Mouse (Mus musculus) CH12.LX (cell line): ENCODE results near the gene Slx1b. TPM values are rescaled to one million over a fixed set of nuclear protein-coding genes. Genes with fewer than 3 reads are reported as not detected.
"Not testable (repeated sequence)": the region's sequence is repeated elsewhere in the genome, so short reads cannot be mapped to it uniquely, and the experiment has no call there.

Experiments
- DNase-seq: peaks from one replicate; pipeline ENCODE4 v3.0.0-alpha.2; 2013; ENCODE audit errors: extremely low read depth
- H3K27ac ChIP-seq: 2 replicates; pipeline ENCODE4 v1.5.1; 2012; ENCODE audit warnings: low read depth, mild to moderate bottlenecking, control low read depth, moderate library complexity; ENCODE audit not compliant: insufficient read depth
- H3K27me3 ChIP-seq: replicated peaks from 2 replicates; pipeline ENCODE3; 2012; ENCODE audit warnings: inconsistent platforms
- H3K36me3 ChIP-seq, 2 experiments: replicated peaks in 1 of 2; 2 replicates each; pipeline versions ENCODE3 to v1.6.1; 2012; ENCODE audit warnings: inconsistent platforms in 1 of 2, low read length in 1 of 2, mild to moderate bottlenecking in 1 of 2, mixed read lengths in 1 of 2, moderate library complexity in 1 of 2; ENCODE audit not compliant: control insufficient read depth in 1 of 2, insufficient read depth in 1 of 2
- H3K4me1 ChIP-seq, 2 experiments: 2 replicates each; pipeline ENCODE4 v1.6.1; 2012; ENCODE audit warnings: inconsistent platforms in 1 of 2, moderate library complexity in 1 of 2; ENCODE audit not compliant: insufficient read depth in 2 of 2, control insufficient read depth in 1 of 2
- H3K4me2 ChIP-seq: 2 replicates; pipeline ENCODE4 v1.6.1; 2012; ENCODE audit warnings: low read depth, mild to moderate bottlenecking, control low read depth; ENCODE audit not compliant: poor library complexity, insufficient read depth, severe bottlenecking
- H3K4me3 ChIP-seq, 3 experiments: fragments of 150-350 bp in 1 of 3; sonication (generic) in 1 of 3; replicated peaks in 1 of 3; 2 replicates each; pipeline versions ENCODE3 to v1.5.1; 2011 to 2012; ENCODE audit warnings: low read depth in 2 of 3, low read length in 2 of 3, mild to moderate bottlenecking in 2 of 3, moderate library complexity in 2 of 3, control low read depth in 1 of 3, improper control_type of control experiment in 1 of 3, inconsistent platforms in 1 of 3, mixed read lengths in 1 of 3; ENCODE audit not compliant: poor library complexity in 1 of 3
- H3K79me2 ChIP-seq: replicated peaks from 2 replicates; pipeline ENCODE4 v1.6.1; 2012; ENCODE audit warnings: mild to moderate bottlenecking, moderate library complexity; ENCODE audit not compliant: control insufficient read depth, poor library complexity, insufficient read depth, severe bottlenecking; ENCODE audit errors: extremely low read depth
- H3K9ac ChIP-seq: 2 replicates; pipeline ENCODE4 v1.6.1; 2012; ENCODE audit warnings: low read depth, mild to moderate bottlenecking, control low read depth, moderate library complexity; ENCODE audit not compliant: insufficient read depth
- H3K9me3 ChIP-seq: replicated peaks from 2 replicates; pipeline ENCODE3; 2012; ENCODE audit warnings: low read length, inconsistent platforms, mixed read lengths
- CTCF ChIP-seq, 2 experiments: IDR thresholded peaks in 1 of 2; conservative IDR thresholded peaks in 1 of 2; 2 replicates each; pipeline ENCODE4 v1.5.1; 2011 to 2012; ENCODE audit warnings: low read depth in 2 of 2, low read length in 2 of 2, improper control_type of control experiment in 1 of 2, inconsistent platforms in 1 of 2, mild to moderate bottlenecking in 1 of 2, moderate library complexity in 1 of 2
- ELF1 ChIP-seq: IDR thresholded peaks from 2 replicates; pipeline ENCODE4 v1.6.1; 2014; ENCODE audit warnings: low read depth, mild to moderate bottlenecking, inconsistent platforms, low read length, improper control_type of control experiment
- IRF4 ChIP-seq: IDR thresholded peaks from 2 replicates; pipeline ENCODE4 v1.6.1; 2014; ENCODE audit warnings: low read depth, mild to moderate bottlenecking, inconsistent platforms, low read length, improper control_type of control experiment
- MAFK ChIP-seq: IDR thresholded peaks from 2 replicates; pipeline ENCODE4 v1.6.1; 2011; ENCODE audit warnings: low read length, improper control_type of control experiment; ENCODE audit not compliant: insufficient replicate concordance
- MYC ChIP-seq: IDR thresholded peaks from 2 replicates; pipeline ENCODE4 v1.6.1; 2011; ENCODE audit warnings: low read depth, mild to moderate bottlenecking, improper control_type of control experiment, low read length
- RAD21 ChIP-seq: IDR thresholded peaks from 2 replicates; pipeline ENCODE4 v1.6.1; 2011; ENCODE audit warnings: low read depth, mild to moderate bottlenecking, low read length, improper control_type of control experiment, moderate library complexity
- SMC3 ChIP-seq: IDR thresholded peaks from 2 replicates; pipeline ENCODE4 v1.6.1; 2011; ENCODE audit warnings: low read depth, low read length, improper control_type of control experiment
- TBP ChIP-seq: conservative IDR thresholded peaks from 2 replicates; pipeline ENCODE4 v1.6.1; 2011; ENCODE audit warnings: low read depth, low read length, improper control_type of control experiment
- ZMIZ1 ChIP-seq: IDR thresholded peaks from 2 replicates; pipeline ENCODE4 v1.6.1; 2012; ENCODE audit warnings: low read depth, mild to moderate bottlenecking, inconsistent platforms, low read length, improper control_type of control experiment
- dilution Hi-C: fragments of 300-500 bp; cut with MboI; formaldehyde crosslinking; loops from 2 replicates; pipeline ENCODE4 v1.14.3; 2020; ENCODE audit warnings: low sequenced_read_pairs; ENCODE audit not compliant: extremely low pct_unique_long_range_greater_than_20kb, extremely low pct_ligation_motif_present
- in situ Hi-C: fragments of 300-500 bp; cut with MboI; formaldehyde crosslinking; loops from 3 replicates; pipeline ENCODE4 v1.14.3; 2019; ENCODE audit warnings: low sequenced_read_pairs, low pct_ligation_motif_present, low pct_unique_long_range_greater_than_20kb, mixed read lengths
- polyA plus RNA-seq: library from polyadenylated mRNA; unstranded; fragments of >175 nt; gene quantifications from 2 replicates; pipeline ENCODE4 v1.2.1, GENCODE M21; 2012; ENCODE audit warnings: low read depth; ENCODE audit not compliant: insufficient read length
- total RNA-seq, 2 experiments: library from RNA; depleted of rRNA; stranded (reverse); fragments of 300-350 nt in 1 of 2; fragments of >200 nt in 1 of 2; gene quantifications; 2 replicates each; pipeline ENCODE4 v1.2.3; 2012 to 2014

The Slx1b gene
- total and polyA plus RNA-seq, 3 experiments, result 4.7 to 8.3 (median 5.6) TPM

DNA sequence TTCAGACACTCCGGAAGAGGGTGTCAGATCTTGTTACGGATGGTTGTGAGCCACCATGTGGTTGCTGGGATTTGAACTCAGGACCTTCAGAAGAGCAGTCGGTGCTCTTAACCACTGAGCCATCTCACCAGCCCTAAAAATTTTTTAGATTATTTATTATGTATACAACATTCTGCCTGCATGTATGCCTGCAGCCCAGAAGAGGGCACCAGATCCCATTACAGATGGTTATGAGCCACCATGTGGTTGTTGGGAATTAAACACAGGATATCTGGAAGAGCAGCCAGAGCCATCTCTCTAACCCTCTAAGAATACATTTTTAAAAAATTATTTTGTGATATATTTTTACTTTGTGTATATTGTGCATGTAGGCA, 52.4 kb downstream of the Slx1b start:
- peaks cover 13 to 43% of the 10 kb centered on the region in 2 experiments for H3K4me1 ChIP-seq
- H3K79me2 ChIP-seq, H3K9me3 ChIP-seq, H3K4me2 ChIP-seq, H3K27ac ChIP-seq: not testable (repeated sequence)
- in situ Hi-C loops, result loop anchor here (5.0 to 10.0 kb wide), 2 partner anchors 49 to 472 kb away; no protein-coding TSS in a partner anchor
- TF ChIP-seq IRF4 (0 out of 2 replicates have a peak, but pooled peaks have one; percentile 17), MAFK (0 out of 2 replicates have a peak, but pooled peaks have one; percentile 29), SMC3 (peak; percentile 48), CTCF (conservative IDR thresholded peaks at IDR 0.05 in 1 of 2, IDR thresholded peaks at IDR 0.05 in 1 of 2; ENCODE audit: low read depth in 2 of 2, low read length in 2 of 2) (peak in 1 of 2 experiments; percentile 76; a peak in 2 of 4 replicates), MYC (peak; percentile 82), TBP (peak; percentile 95), RAD21 (peak; percentile 38)
- TF ChIP-seq, all 38 proteins: peak for 7; not testable (repeated sequence) for 31
- H3K36me3 ChIP-seq, H3K4me3 ChIP-seq, H3K27me3 ChIP-seq, H3K9ac ChIP-seq, dilution Hi-C loops: not testable (repeated sequence)
- peak; percentile 51 for DNase-seq

DNA sequence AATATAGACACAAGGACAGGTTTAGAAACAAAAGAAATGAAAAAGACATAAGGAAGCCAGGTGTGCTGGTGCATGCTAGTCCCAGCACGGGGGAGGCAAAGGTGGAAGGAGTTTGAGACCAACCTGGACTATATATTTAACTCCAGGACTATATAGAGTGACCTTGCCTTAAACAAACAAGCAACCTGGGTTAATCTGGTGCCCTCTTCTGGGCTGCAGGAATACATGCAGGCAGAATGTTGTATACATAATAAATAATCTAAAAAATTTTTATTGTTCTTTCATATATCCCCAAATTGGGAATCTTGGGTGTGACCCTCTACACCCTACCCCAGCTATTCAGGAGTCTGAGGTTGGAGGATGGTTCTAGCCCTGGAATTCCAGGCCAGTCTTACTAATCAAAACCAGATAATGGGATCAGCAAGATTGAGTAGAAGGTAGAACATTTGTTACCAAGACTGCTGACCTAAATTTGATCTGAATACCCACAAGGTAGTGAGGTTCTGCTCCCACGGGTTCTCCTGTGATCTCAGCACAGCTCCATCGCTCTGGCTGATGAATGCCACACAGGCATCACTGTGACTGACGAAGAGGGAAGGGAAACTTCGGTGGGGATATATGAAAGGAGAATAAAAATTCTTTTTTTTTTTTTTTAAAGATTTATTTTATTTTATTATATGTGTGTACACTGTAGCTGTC, 52.9 kb downstream of the Slx1b start:
- TF ChIP-seq CTCF (conservative IDR thresholded peaks at IDR 0.05 in 1 of 2, IDR thresholded peaks at IDR 0.05 in 1 of 2; ENCODE audit: low read depth in 2 of 2, low read length in 2 of 2), result peak in 1 of 2 experiments; percentile 49; a peak in 3 of 4 replicates
- TF ChIP-seq ZMIZ1, result no peak
- TF ChIP-seq ELF1, result peak; percentile 58; the same call in 1 of the 2 replicates
- Histone ChIP-seq H3K4me1 (peaks cover 13 to 41% of the 10 kb centered on the region in 2 experiments), H3K27me3 (no peaks in the 10 kb centered on the region), H3K9me3 (no peaks in the 10 kb centered on the region), H3K36me3 (no peaks in the 10 kb centered on the region), H3K27ac (no peak overlapping the region), H3K4me3 (no peak overlapping the region), H3K9ac (peak overlapping the region; percentile 24; the same call in 1 of the 2 replicates), H3K79me2 (no peaks in the 10 kb centered on the region), H3K4me2 (no peak overlapping the region)
- in situ Hi-C loops (loop anchor here (5.0 to 10.0 kb wide), 2 partner anchors 50 to 472 kb away; no protein-coding TSS in a partner anchor), dilution Hi-C loops (no loop called here)
- DNase-seq, result no peak

Other genes starting within 250 kb of the Slx1b start
Only the 20 nearest of the 26 such genes appear.
- 246 and 276 TPM in 2 replicates for gene Eif3c, start 129.4 kb downstream of the Slx1b start, total RNA-seq (2012; rRNA removed)
- 194 and 202 TPM in 2 replicates for gene Eif3c, start 129.4 kb downstream of the Slx1b start, total RNA-seq (2014; rRNA removed)
- gene Eif3c, start 129.4 kb downstream of the Slx1b start, polyA plus RNA-seq, result 330 and 348 TPM in 2 replicates
- 1.3 and 1.8 TPM in 2 replicates for gene Apobr, start 110.8 kb downstream of the Slx1b start, total RNA-seq (2012; rRNA removed)
- gene Apobr, start 110.8 kb downstream of the Slx1b start, total RNA-seq (2014; rRNA removed), result 1.5 and 1.6 TPM in 2 replicates
- 9.7 and 10.1 TPM in 2 replicates for gene Apobr, start 110.8 kb downstream of the Slx1b start, polyA plus RNA-seq
- 20.7 and 21.9 TPM in 2 replicates for gene Cln3, start 110.0 kb downstream of the Slx1b start, total RNA-seq (2012; rRNA removed)
- gene Cln3, start 110.0 kb downstream of the Slx1b start, total RNA-seq (2014; rRNA removed), result 19.1 and 19.2 TPM in 2 replicates
- 46.2 and 47.2 TPM in 2 replicates for gene Cln3, start 110.0 kb downstream of the Slx1b start, polyA plus RNA-seq
- not detected in 2 replicates for gene Il27, start 100.8 kb downstream of the Slx1b start, total RNA-seq (2012; rRNA removed)
- not detected in 2 replicates for gene Il27, start 100.8 kb downstream of the Slx1b start, total RNA-seq (2014; rRNA removed)
- 0.31 TPM in 1 of 2 replicates, not detected in the other for gene Il27, start 100.8 kb downstream of the Slx1b start, polyA plus RNA-seq
- gene Nupr1, start 64.9 kb downstream of the Slx1b start, total RNA-seq (2012; rRNA removed), result 4.9 and 13.9 TPM in 2 replicates
- 5.5 and 6.4 TPM in 2 replicates for gene Nupr1, start 64.9 kb downstream of the Slx1b start, total RNA-seq (2014; rRNA removed)
- gene Nupr1, start 64.9 kb downstream of the Slx1b start, polyA plus RNA-seq, result 12.5 and 13.5 TPM in 2 replicates
- 45.9 and 55.6 TPM in 2 replicates for gene Sgf29, start 46.5 kb downstream of the Slx1b start, total RNA-seq (2012; rRNA removed)
- 20.5 and 31.7 TPM in 2 replicates for gene Sgf29, start 46.5 kb downstream of the Slx1b start, total RNA-seq (2014; rRNA removed)
- 70.0 and 71.7 TPM in 2 replicates for gene Sgf29, start 46.5 kb downstream of the Slx1b start, polyA plus RNA-seq
- gene Sult1a1, start 19.4 kb downstream of the Slx1b start, total RNA-seq (2012; rRNA removed), result 0.17 and 0.34 TPM in 2 replicates
- 0.80 and 0.87 TPM in 2 replicates for gene Sult1a1, start 19.4 kb downstream of the Slx1b start, total RNA-seq (2014; rRNA removed)
- gene Sult1a1, start 19.4 kb downstream of the Slx1b start, polyA plus RNA-seq, result 0.87 and 1.4 TPM in 2 replicates
- gene Bola2, start 383 bp downstream of the Slx1b start, total RNA-seq (2012; rRNA removed), result 136 and 155 TPM in 2 replicates
- gene Bola2, start 383 bp downstream of the Slx1b start, total RNA-seq (2014; rRNA removed), result 60.4 and 72.8 TPM in 2 replicates
- gene Bola2, start 383 bp downstream of the Slx1b start, polyA plus RNA-seq, result 341 and 353 TPM in 2 replicates
- 287 and 312 TPM in 2 replicates for gene Coro1a, start 12.0 kb upstream of the Slx1b start, total RNA-seq (2012; rRNA removed)
- 349 and 371 TPM in 2 replicates for gene Coro1a, start 12.0 kb upstream of the Slx1b start, total RNA-seq (2014; rRNA removed)
- 203 and 228 TPM in 2 replicates for gene Coro1a, start 12.0 kb upstream of the Slx1b start, polyA plus RNA-seq
- gene Mapk3, start 63.8 kb upstream of the Slx1b start, total RNA-seq (2012; rRNA removed), result 13.2 and 25.3 TPM in 2 replicates
- 20.3 and 22.4 TPM in 2 replicates for gene Mapk3, start 63.8 kb upstream of the Slx1b start, total RNA-seq (2014; rRNA removed)
- 38.9 and 48.5 TPM in 2 replicates for gene Mapk3, start 63.8 kb upstream of the Slx1b start, polyA plus RNA-seq
- gene Gdpd3, start 70.5 kb upstream of the Slx1b start, total RNA-seq (2012; rRNA removed), result 1.0 and 1.5 TPM in 2 replicates
- 0.63 and 1.3 TPM in 2 replicates for gene Gdpd3, start 70.5 kb upstream of the Slx1b start, total RNA-seq (2014; rRNA removed)
- gene Gdpd3, start 70.5 kb upstream of the Slx1b start, polyA plus RNA-seq, result 1.6 and 2.2 TPM in 2 replicates
- 13.9 and 38.9 TPM in 2 replicates for gene Ypel3, start 81.2 kb upstream of the Slx1b start, total RNA-seq (2012; rRNA removed)
- 26.0 and 33.9 TPM in 2 replicates for gene Ypel3, start 81.2 kb upstream of the Slx1b start, total RNA-seq (2014; rRNA removed)
- 40.5 and 44.0 TPM in 2 replicates for gene Ypel3, start 81.2 kb upstream of the Slx1b start, polyA plus RNA-seq
- 15.2 and 15.8 TPM in 2 replicates for gene Tbx6, start 85.7 kb upstream of the Slx1b start, total RNA-seq (2012; rRNA removed)
- gene Tbx6, start 85.7 kb upstream of the Slx1b start, total RNA-seq (2014; rRNA removed), result 12.3 and 12.8 TPM in 2 replicates
- 29.2 and 31.5 TPM in 2 replicates for gene Tbx6, start 85.7 kb upstream of the Slx1b start, polyA plus RNA-seq
- gene Ppp4c, start 96.7 kb upstream of the Slx1b start, total RNA-seq (2012; rRNA removed), result 201 and 213 TPM in 2 replicates
- gene Ppp4c, start 96.7 kb upstream of the Slx1b start, total RNA-seq (2014; rRNA removed), result 175 and 195 TPM in 2 replicates
- gene Ppp4c, start 96.7 kb upstream of the Slx1b start, polyA plus RNA-seq, result 161 and 168 TPM in 2 replicates
- gene Fam57b, start 101.9 kb upstream of the Slx1b start, total RNA-seq (2012; rRNA removed), result 0.30 TPM in 1 of 2 replicates, not detected in the other
- gene Fam57b, start 101.9 kb upstream of the Slx1b start, total RNA-seq (2014; rRNA removed), result not detected in 2 replicates
- not detected in 2 replicates for gene Fam57b, start 101.9 kb upstream of the Slx1b start, polyA plus RNA-seq
- gene 4930451I11Rik, start 135.9 kb upstream of the Slx1b start, total RNA-seq (2012; rRNA removed), result not detected in 2 replicates
- gene 4930451I11Rik, start 135.9 kb upstream of the Slx1b start, total RNA-seq (2014; rRNA removed), result not detected in 2 replicates
- not detected in 2 replicates for gene 4930451I11Rik, start 135.9 kb upstream of the Slx1b start, polyA plus RNA-seq
- gene Doc2a, start 151.6 kb upstream of the Slx1b start, total RNA-seq (2012; rRNA removed), result 1.9 and 3.4 TPM in 2 replicates
- gene Doc2a, start 151.6 kb upstream of the Slx1b start, total RNA-seq (2014; rRNA removed), result not detected in 2 replicates
- gene Doc2a, start 151.6 kb upstream of the Slx1b start, polyA plus RNA-seq, result not detected in 2 replicates
- 70.9 and 103 TPM in 2 replicates for gene Hirip3, start 166.2 kb upstream of the Slx1b start, total RNA-seq (2012; rRNA removed)
- gene Hirip3, start 166.2 kb upstream of the Slx1b start, total RNA-seq (2014; rRNA removed), result 42.4 and 44.7 TPM in 2 replicates
- 190 and 267 TPM in 2 replicates for gene Hirip3, start 166.2 kb upstream of the Slx1b start, polyA plus RNA-seq
- 73.9 and 109 TPM in 2 replicates for gene Ino80e, start 166.6 kb upstream of the Slx1b start, total RNA-seq (2012; rRNA removed)
- gene Ino80e, start 166.6 kb upstream of the Slx1b start, total RNA-seq (2014; rRNA removed), result 73.6 and 78.4 TPM in 2 replicates
- 216 and 243 TPM in 2 replicates for gene Ino80e, start 166.6 kb upstream of the Slx1b start, polyA plus RNA-seq
- gene Taok2, start 188.9 kb upstream of the Slx1b start, total RNA-seq (2012; rRNA removed), result 28.5 and 29.0 TPM in 2 replicates
- gene Taok2, start 188.9 kb upstream of the Slx1b start, total RNA-seq (2014; rRNA removed), result 13.6 and 15.3 TPM in 2 replicates
- gene Taok2, start 188.9 kb upstream of the Slx1b start, polyA plus RNA-seq, result 32.2 and 33.0 TPM in 2 replicates